Mouse (Mus musculus): Measurements from ENCODE around the gene Mc1r. TPM values are rescaled to one million over a fixed set of nuclear protein-coding genes. Genes with fewer than 3 reads are reported as not detected.
A peak's percentile ranks its signal among the peaks of the same experiment; 100 is the strongest.
"Not testable (repeated sequence)": the region's sequence is repeated elsewhere in the genome, so short reads cannot be mapped to it uniquely, and the experiment has no call there.

Gene Mc1r
- polyA plus RNA-seq, 1 experiment from 2014 or later = 0.05 TPM

DNA sequence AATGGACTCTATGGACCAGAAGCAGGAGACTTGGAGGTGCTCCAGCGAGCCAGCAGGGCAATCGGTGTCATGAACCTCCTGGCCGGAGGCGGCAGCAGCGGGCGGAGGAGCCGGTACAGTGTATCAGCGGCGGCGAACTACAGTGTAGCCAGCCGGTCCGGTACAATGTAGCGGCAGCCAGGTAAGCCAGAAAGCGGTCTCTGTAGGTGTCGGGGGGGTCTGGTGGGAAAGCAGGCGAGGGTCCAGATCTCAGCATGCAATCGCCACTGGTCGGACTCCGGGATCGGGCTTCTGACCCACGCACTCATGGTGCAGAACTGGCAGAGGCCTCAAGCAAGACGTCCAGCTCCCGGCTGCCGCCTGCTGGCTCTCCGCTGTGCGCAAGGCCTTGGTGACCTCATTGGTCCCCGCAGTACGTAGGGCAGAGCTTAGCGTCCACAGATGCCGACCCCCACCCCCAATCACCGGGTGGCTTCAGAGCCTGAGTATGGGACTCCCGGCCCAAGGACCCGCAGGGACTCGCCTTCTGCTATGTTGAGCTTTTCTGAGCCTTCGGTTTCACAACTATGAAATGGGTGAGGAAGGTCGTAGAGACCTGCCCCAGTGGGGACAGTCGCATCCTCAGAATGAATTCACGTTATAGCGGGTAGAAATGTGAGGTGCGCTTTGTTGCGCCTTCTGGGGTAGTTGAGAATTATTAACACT lies 36.1 kb downstream of the Mc1r start:
- peak overlapping the region; percentile 57 for H3K4me3 ChIP-seq
- no peaks in the 10 kb centered on the region for H3K27me3 ChIP-seq
- H3K4me1 ChIP-seq = peaks cover 11% of the 10 kb centered on the region
- peak overlapping the region; percentile 83 for H3K9ac ChIP-seq
- peak overlapping the region; percentile 66; the same call in 1 of the 2 replicates for H3K27ac ChIP-seq
- H3K36me3 ChIP-seq = peaks cover 16% of the 10 kb centered on the region
- peak overlapping the region; percentile 77 for H3K4me2 ChIP-seq (replicated peaks)
- no peaks in the 10 kb centered on the region for H3K9me3 ChIP-seq
- under 1% methylated on average over 41 of the region's 41 CpGs for whole genome bisulfite sequencing
- ATAC-seq (ENCODE audit: low FRiP score, low read depth) = peak; percentile 95

DNA sequence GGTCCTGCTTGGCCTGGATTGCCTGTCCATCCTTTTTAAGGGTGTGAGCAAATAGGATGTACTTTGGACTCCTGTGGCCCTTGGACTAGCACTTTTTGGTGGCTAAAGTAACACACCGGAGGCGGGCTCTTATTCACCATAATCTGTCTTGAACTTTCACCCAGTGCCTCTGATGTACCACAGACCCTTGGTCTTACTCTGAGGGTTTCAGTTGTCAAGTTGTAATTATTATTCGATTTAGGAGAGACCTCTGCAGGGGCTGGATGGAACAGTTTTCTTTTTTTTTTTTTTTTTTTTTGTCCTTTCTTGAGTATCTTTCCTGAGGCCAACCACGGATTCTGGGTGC lies 36.6 kb downstream of the Mc1r start:
- no peak for ATAC-seq (ENCODE audit: low FRiP score, low read depth)
- no peaks in the 10 kb centered on the region for H3K9me3 ChIP-seq
- no peaks in the 10 kb centered on the region for H3K27me3 ChIP-seq
- H3K4me3 ChIP-seq = peak overlapping the region; percentile 57
- peaks cover 20% of the 10 kb centered on the region for H3K36me3 ChIP-seq
- WGBS = 32% methylated on average over 4 of the region's 4 CpGs
- H3K27ac ChIP-seq = no peak overlapping the region
- peak overlapping the region; percentile 83 for H3K9ac ChIP-seq
- H3K4me1 ChIP-seq = peaks cover 11% of the 10 kb centered on the region
- H3K4me2 ChIP-seq (replicated peaks) = peak overlapping the region; percentile 77

- Histone ChIP-seq H3K4me1 (peaks cover 11% of the 10 kb centered on the region), H3K9ac (no peak overlapping the region), H3K9me3 (no peaks in the 10 kb centered on the region), H3K36me3 (peaks cover 24% of the 10 kb centered on the region), H3K4me3 (peak overlapping the region; percentile 57), H3K4me2 (replicated peaks) (peak overlapping the region; percentile 77), H3K27me3 (no peaks in the 10 kb centered on the region), H3K27ac (no peak overlapping the region)
- no peak for ATAC-seq (ENCODE audit: low FRiP score, low read depth)
- WGBS = 82% methylated on average over 6 of the region's 6 CpGs
Observed at GRCm38 (mm10) chr8:123444131-123444530, 37.2 kb downstream of the Mc1r start.

- H3K27me3 ChIP-seq = no peaks in the 10 kb centered on the region
- no peak overlapping the region for H3K4me3 ChIP-seq
- H3K36me3 ChIP-seq = peaks cover 37% of the 10 kb centered on the region
- ATAC-seq (ENCODE audit: low FRiP score, low read depth) = no peak
- no peak overlapping the region for H3K9ac ChIP-seq
- no peak overlapping the region for H3K27ac ChIP-seq
- WGBS = 90% methylated on average over 10 of the region's 10 CpGs
- no peaks in the 10 kb centered on the region for H3K9me3 ChIP-seq
- peaks cover 11% of the 10 kb centered on the region for H3K4me1 ChIP-seq
- H3K4me2 ChIP-seq (replicated peaks) = no peak overlapping the region
Observed at GRCm38 (mm10) chr8:123445981-123446380, 39.1 kb downstream of the Mc1r start.

- WGBS = 84% methylated on average over 6 of the region's 6 CpGs
- Histone ChIP-seq H3K27ac (no peak overlapping the region), H3K4me2 (replicated peaks) (no peak overlapping the region), H3K9ac (no peak overlapping the region), H3K27me3 (no peaks in the 10 kb centered on the region), H3K4me1 (peaks cover 11% of the 10 kb centered on the region), H3K4me3 (no peak overlapping the region), H3K36me3 (peaks cover 46% of the 10 kb centered on the region), H3K9me3 (no peaks in the 10 kb centered on the region)
- ATAC-seq (ENCODE audit: low FRiP score, low read depth) = no peak
Observed at GRCm38 (mm10) chr8:123446799-123447198, 39.9 kb downstream of the Mc1r start.

- Histone ChIP-seq H3K4me1 (no peaks in the 10 kb centered on the region), H3K27ac (no peak overlapping the region), H3K36me3 (peaks cover 82% of the 10 kb centered on the region), H3K9me3 (no peaks in the 10 kb centered on the region), H3K4me3 (no peak overlapping the region), H3K4me2 (replicated peaks) (no peak overlapping the region), H3K9ac (no peak overlapping the region), H3K27me3 (no peaks in the 10 kb centered on the region)
- no peak for ATAC-seq (ENCODE audit: low FRiP score, low read depth)
- 90% methylated on average over 5 of the region's 5 CpGs for WGBS
Observed at GRCm38 (mm10) chr8:123450783-123451182, 43.9 kb downstream of the Mc1r start.

GRCm38 (mm10) chr8:123451747-123452146 lies 44.8 kb downstream of the Mc1r start:
- ATAC-seq (ENCODE audit: low FRiP score, low read depth); H3K9me3 ChIP-seq; H3K4me2 ChIP-seq (replicated peaks); H3K9ac ChIP-seq; H3K4me1 ChIP-seq; H3K4me3 ChIP-seq; H3K27ac ChIP-seq; H3K27me3 ChIP-seq: not testable (repeated sequence)
- WGBS = 96% methylated on average over 12 of the region's 12 CpGs
- H3K36me3 ChIP-seq = peaks cover 82% of the 10 kb centered on the region

DNA sequence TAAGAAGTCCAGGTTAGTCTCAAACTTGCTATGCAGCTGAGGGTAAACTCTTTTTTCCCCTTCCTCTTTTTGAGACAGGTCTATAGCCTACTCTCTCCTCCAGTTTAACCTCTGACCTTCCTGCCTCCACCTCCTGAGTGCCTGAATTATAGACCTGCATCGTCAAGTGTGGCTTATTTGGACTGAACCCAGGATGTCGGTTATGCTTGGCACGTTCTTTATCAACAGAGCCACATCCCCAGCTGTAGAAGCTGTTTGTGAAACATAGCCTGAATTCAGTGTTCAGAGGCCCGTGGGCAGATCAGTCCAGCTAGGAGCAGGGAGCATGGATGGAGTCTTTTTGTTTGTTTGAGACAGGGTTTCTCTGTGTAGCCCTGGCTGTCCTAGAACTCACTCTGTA lies 45.2 kb downstream of the Mc1r start:
- no peak for ATAC-seq (ENCODE audit: low FRiP score, low read depth)
- Histone ChIP-seq H3K4me2 (replicated peaks) (no peak overlapping the region), H3K4me3 (no peak overlapping the region), H3K4me1 (no peaks in the 10 kb centered on the region), H3K9me3 (no peaks in the 10 kb centered on the region), H3K27ac (no peak overlapping the region), H3K9ac (no peak overlapping the region), H3K36me3 (peaks cover 86% of the 10 kb centered on the region), H3K27me3 (no peaks in the 10 kb centered on the region)
- 85% methylated on average over 4 of the region's 4 CpGs for WGBS

GRCm38 (mm10) chr8:123453291-123453690 lies 46.4 kb downstream of the Mc1r start:
- Histone ChIP-seq H3K36me3 (peaks cover 91% of the 10 kb centered on the region), H3K4me1 (no peaks in the 10 kb centered on the region), H3K4me2 (replicated peaks) (no peak overlapping the region), H3K9me3 (no peaks in the 10 kb centered on the region), H3K27me3 (no peaks in the 10 kb centered on the region), H3K4me3 (no peak overlapping the region), H3K27ac (no peak overlapping the region), H3K9ac (no peak overlapping the region)
- WGBS = 73% methylated on average over 7 of the region's 7 CpGs
- no peak for ATAC-seq (ENCODE audit: low FRiP score, low read depth)

DNA sequence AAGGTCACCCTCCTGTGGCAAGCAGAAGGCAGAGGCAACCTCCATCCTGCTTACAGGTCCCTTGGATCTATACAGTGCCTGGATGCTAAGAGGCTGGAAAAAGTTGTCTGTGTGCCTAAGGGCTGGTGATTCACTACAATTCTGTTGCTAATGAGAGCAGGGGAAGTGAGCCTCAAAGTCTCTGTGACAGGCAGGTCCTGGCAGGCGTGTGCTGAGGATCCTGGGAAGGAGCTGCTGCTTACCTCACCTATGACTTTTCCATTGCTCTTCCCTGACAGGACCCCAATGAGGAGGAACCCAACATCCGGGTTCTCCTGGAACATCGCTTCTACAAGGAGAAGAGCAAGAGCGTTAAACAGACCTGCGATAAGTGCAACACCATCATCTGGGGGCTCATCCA lies 47.0 kb downstream of the Mc1r start:
- H3K4me1 ChIP-seq = no peaks in the 10 kb centered on the region
- peaks cover 93% of the 10 kb centered on the region for H3K36me3 ChIP-seq
- H3K4me3 ChIP-seq = no peak overlapping the region
- no peak for ATAC-seq (ENCODE audit: low FRiP score, low read depth)
- H3K9me3 ChIP-seq = no peaks in the 10 kb centered on the region
- H3K27ac ChIP-seq = no peak overlapping the region
- no peak overlapping the region for H3K4me2 ChIP-seq (replicated peaks)
- WGBS = 79% methylated on average over 5 of the region's 5 CpGs
- no peaks in the 10 kb centered on the region for H3K27me3 ChIP-seq
- H3K9ac ChIP-seq = no peak overlapping the region

- no peaks in the 10 kb centered on the region for H3K9me3 ChIP-seq
- WGBS = 94% methylated on average over 6 of the region's 6 CpGs
Observed at GRCm38 (mm10) chr8:123454559-123454958, 47.7 kb downstream of the Mc1r start.

More at GRCm38 (mm10) chr8:123454559-123454958, 47.7 kb downstream of the Mc1r start:
- ATAC-seq (ENCODE audit: low FRiP score, low read depth) = no peak
- H3K27ac ChIP-seq = no peak overlapping the region
- H3K27me3 ChIP-seq = no peaks in the 10 kb centered on the region
- H3K9ac ChIP-seq = no peak overlapping the region
- H3K4me1 ChIP-seq = no peaks in the 10 kb centered on the region
- no peak overlapping the region for H3K4me3 ChIP-seq
- H3K36me3 ChIP-seq = peaks cover 93% of the 10 kb centered on the region
- H3K4me2 ChIP-seq (replicated peaks) = no peak overlapping the region
